Comparison of ENCODE assay signal across 28 mouse cellular contexts in genomic region chr5:67904555-67904954, GRCm38 (mm10). TPM values are rescaled to one million over a fixed set of nuclear protein-coding genes. Genes with fewer than 3 reads are reported as not detected.
DNase-seq lines count a peak whose midpoint lies in the region; ATAC-seq and TF ChIP-seq lines count a peak whose summit lies in the region.
"Had no signal": no experiment of that assay in that cellular context is flagged by ENCODE, and none has a peak within 500 bp of the region (broad histone marks: within the 10 kb centered on the region; RNA-seq: fewer than 3 reads in every experiment).

No protein-coding gene starts in this region.

- no peak for TF ChIP-seq POLR2A in CH12.LX (IDR thresholded peaks at IDR 0.05; ENCODE audit: low read depth, low read length)

- no peaks in the 10 kb centered on the region for H3K4me1 ChIP-seq in lung, embryonic 15.5 days
- H3K4me1 ChIP-seq in lung, postnatal 0 days (ENCODE audit: insufficient read depth, low read depth, low read length), result no peaks in the 10 kb centered on the region
- H3K4me1 ChIP-seq in CH12.LX (ENCODE audit: control insufficient read depth in 1 of 2, insufficient read depth in 2 of 2), result no peaks in the 10 kb centered on the region
- H3K4me1 ChIP-seq: embryonic facial prominence, embryonic 10.5 days; embryonic facial prominence, embryonic 12.5 days; forebrain, embryonic 13.5 days; forebrain, embryonic 15.5 days had no signal

- H3K4me3 ChIP-seq in lung, embryonic 15.5 days, result no peak overlapping the region
- H3K4me3 ChIP-seq in lung, postnatal 0 days (ENCODE audit: low read depth, low read length), result no peak overlapping the region
- H3K4me3 ChIP-seq in CH12.LX (replicated peaks in 1 of 3; ENCODE audit: low read depth in 2 of 3, low read length in 2 of 3, poor library complexity in 1 of 3), result no peak overlapping the region
- H3K4me3 ChIP-seq: embryonic facial prominence, embryonic 10.5 days; embryonic facial prominence, embryonic 12.5 days; forebrain, embryonic 13.5 days; forebrain, embryonic 15.5 days had no signal

- H3K4me2 ChIP-seq in lung, embryonic 15.5 days, result no peak overlapping the region
- no peak overlapping the region for H3K4me2 ChIP-seq in lung, postnatal 0 days (replicated peaks; ENCODE audit: low read depth, low read length)
- no peak overlapping the region for H3K4me2 ChIP-seq in CH12.LX (ENCODE audit: insufficient read depth, low read depth, poor library complexity, severe bottlenecking)
- H3K4me2 ChIP-seq: embryonic facial prominence, embryonic 12.5 days; forebrain, embryonic 13.5 days; forebrain, embryonic 15.5 days had no signal

- no peak overlapping the region for H3K9ac ChIP-seq in lung, embryonic 15.5 days
- H3K9ac ChIP-seq in lung, postnatal 0 days (replicated peaks; ENCODE audit: low read depth), result no peak overlapping the region
- H3K9ac ChIP-seq in CH12.LX (ENCODE audit: insufficient read depth, low read depth), result no peak overlapping the region
- H3K9ac ChIP-seq: embryonic facial prominence, embryonic 12.5 days; forebrain, embryonic 13.5 days; forebrain, embryonic 15.5 days had no signal

- TF ChIP-seq RAD21 in CH12.LX (IDR thresholded peaks at IDR 0.05; ENCODE audit: low read depth, low read length), result no peak

- H3K79me2 ChIP-seq in CH12.LX (replicated peaks; ENCODE audit: control insufficient read depth, extremely low read depth, insufficient read depth, poor library complexity, severe bottlenecking), result no peaks in the 10 kb centered on the region

- dilution Hi-C loops in CH12.LX (cut with MboI; ENCODE audit: extremely low pct_ligation_motif_present, extremely low pct_unique_long_range_greater_than_20kb, low sequenced_read_pairs), result no loop called here

- no peaks in the 10 kb centered on the region for H3K36me3 ChIP-seq in lung, embryonic 15.5 days
- H3K36me3 ChIP-seq in lung, postnatal 0 days (ENCODE audit: insufficient read depth, low read length), result no peaks in the 10 kb centered on the region
- no peaks in the 10 kb centered on the region for H3K36me3 ChIP-seq in CH12.LX (replicated peaks in 1 of 2; ENCODE audit: control insufficient read depth in 1 of 2, insufficient read depth in 1 of 2, low read length in 1 of 2)
- H3K36me3 ChIP-seq: embryonic facial prominence, embryonic 10.5 days; embryonic facial prominence, embryonic 12.5 days; forebrain, embryonic 15.5 days; G1E had no signal

- no peak for DNase-seq in lung, postnatal 14 days
- DNase-seq in lung, postnatal 0 days (ENCODE audit: low spot score), result peak; percentile 87
- no peak for DNase-seq in lung, postnatal 4 days
- DNase-seq in CH12.LX (ENCODE audit: extremely low read depth), result peak; percentile 1
- DNase-seq in lung, postnatal 25 days (ENCODE audit: low spot score), result peak; percentile 69
- DNase-seq in testis, postnatal 14 days (ENCODE audit: low spot score), result no peak
- DNase-seq in spleen, postnatal 10 days (ENCODE audit: low spot score in 2 of 2), result no peak
- DNase-seq: adrenal gland, adult 8-10 months; adrenal gland, postnatal 14 days; adrenal gland, postnatal 36 days; cerebellum, adult 11-12 months; cerebellum, adult 2 months; cerebellum, adult 9-10 months; cerebellum, postnatal 10 days; cerebellum, postnatal 25 days had no signal

- no peaks in the 10 kb centered on the region for H3K27me3 ChIP-seq in lung, embryonic 15.5 days
- no peaks in the 10 kb centered on the region for H3K27me3 ChIP-seq in lung, postnatal 0 days (replicated peaks; ENCODE audit: insufficient read depth, low read length)
- H3K27me3 ChIP-seq in CH12.LX (replicated peaks), result no peaks in the 10 kb centered on the region
- H3K27me3 ChIP-seq: embryonic facial prominence, embryonic 12.5 days; forebrain, embryonic 13.5 days; forebrain, embryonic 15.5 days; Patski had no signal

- ATAC-seq in lung, embryonic 15.5 days (ENCODE audit: borderline replicate concordance, extremely low read depth, low FRiP score, low TSS enrichment), result peak; percentile 73; the same call in 1 of the 2 replicates
- ATAC-seq in lung, postnatal 0 days, result peak; percentile 95
- ATAC-seq: activated CD4-positive, CD25-positive, alpha-beta regulatory T cell, adult 4 months; forebrain, embryonic 13.5 days; forebrain, embryonic 15.5 days; Patski had no signal

- in situ Hi-C loops in CH12.LX (cut with MboI; ENCODE audit: low pct_ligation_motif_present, low pct_unique_long_range_greater_than_20kb, low sequenced_read_pairs), result no loop called here

- H3K27ac ChIP-seq in lung, embryonic 15.5 days, result no peak overlapping the region
- H3K27ac ChIP-seq in lung, postnatal 0 days (ENCODE audit: low read length), result no peak overlapping the region
- no peak overlapping the region for H3K27ac ChIP-seq in CH12.LX (ENCODE audit: insufficient read depth, low read depth)
- H3K27ac ChIP-seq: embryonic facial prominence, embryonic 10.5 days; embryonic facial prominence, embryonic 12.5 days; forebrain, embryonic 13.5 days; forebrain, embryonic 15.5 days had no signal

- WGBS in lung, embryonic 15.5 days, result 36% methylated on average over 2 of the region's 2 CpGs
- WGBS in lung, postnatal 0 days, result 23% methylated on average over 2 of the region's 2 CpGs

- peak; percentile 98 for TF ChIP-seq EP300 in lung, postnatal 0 days (IDR thresholded peaks at IDR 0.05)
- TF ChIP-seq EP300 in CH12.LX (IDR thresholded peaks at IDR 0.05; ENCODE audit: low read length), result no peak

- TF ChIP-seq CTCF in lung, postnatal 0 days (IDR thresholded peaks at IDR 0.05), result no peak
- no peak for TF ChIP-seq CTCF in CH12.LX (conservative IDR thresholded peaks at IDR 0.05 in 1 of 2, IDR thresholded peaks at IDR 0.05 in 1 of 2; ENCODE audit: low read depth in 2 of 2, low read length in 2 of 2)

- H3K9me3 ChIP-seq in lung, embryonic 15.5 days, result no peaks in the 10 kb centered on the region
- no peaks in the 10 kb centered on the region for H3K9me3 ChIP-seq in lung, postnatal 0 days (ENCODE audit: low read length)
- H3K9me3 ChIP-seq in CH12.LX (replicated peaks; ENCODE audit: low read length), result no peaks in the 10 kb centered on the region
- H3K9me3 ChIP-seq: embryonic facial prominence, embryonic 10.5 days; embryonic facial prominence, embryonic 12.5 days; forebrain, embryonic 13.5 days; forebrain, embryonic 15.5 days; G1E had no signal

TF ChIP-seq in CH12.LX, 34 proteins besides CTCF, POLR2A, EP300 and RAD21:
- no peak for TF ChIP-seq JUND (conservative IDR thresholded peaks at IDR 0.05; ENCODE audit: low read depth, low read length)

RNA-seq across cellular contexts. Expression of gene Gm5108, which starts 36.9 kb away (rescaled TPM):
- polyA plus RNA-seq in lung, embryonic 15.5 days (2015; fragmentation: Nextera tagmentation; extraction: Ambion mirVana), result not detected in 2 replicates
- not detected in 2 replicates for polyA plus RNA-seq in lung, postnatal 0 days (2015; fragmentation: Nextera tagmentation; extraction: Ambion mirVana)
- total RNA-seq in CH12.LX (2012; rRNA removed), result not detected in 2 replicates
- not detected in 2 replicates for total RNA-seq in CH12.LX (2014; rRNA removed)
- polyA plus RNA-seq in CH12.LX (2012; ENCODE audit: insufficient read length, low read depth), result not detected in 2 replicates
- total RNA-seq: adrenal gland, adult 18-20 months; adrenal gland, adult 8-10 months; adrenal gland, postnatal 14 days; adrenal gland, postnatal 36 days; G1E had no signal
- polyA plus RNA-seq: activated CD4-positive, CD25-positive, alpha-beta regulatory T cell, adult 4 months; C2C12; cerebellum, adult 2 months; cortical plate, adult 2 months; embryonic facial prominence, embryonic 10.5 days; embryonic facial prominence, embryonic 12.5 days; embryonic facial prominence, embryonic 14.5 days; forebrain, embryonic 11.5 days; forebrain, embryonic 13.5 days; forebrain, embryonic 15.5 days; G1E; Patski had no signal

RNA-seq across cellular contexts. Expression of gene Gm21905, which starts 41.7 kb away (rescaled TPM):
- polyA plus RNA-seq in lung, embryonic 15.5 days (2015; fragmentation: Nextera tagmentation; extraction: Ambion mirVana), result not detected in 2 replicates
- not detected in 2 replicates for polyA plus RNA-seq in lung, postnatal 0 days (2015; fragmentation: Nextera tagmentation; extraction: Ambion mirVana)
- not detected in 2 replicates for total RNA-seq in CH12.LX (2012; rRNA removed)
- total RNA-seq in CH12.LX (2014; rRNA removed), result not detected in 2 replicates
- not detected in 2 replicates for polyA plus RNA-seq in CH12.LX (2012; ENCODE audit: insufficient read length, low read depth)
- total RNA-seq: adrenal gland, adult 18-20 months; adrenal gland, adult 8-10 months; adrenal gland, postnatal 14 days; adrenal gland, postnatal 36 days; G1E had no signal
- polyA plus RNA-seq: activated CD4-positive, CD25-positive, alpha-beta regulatory T cell, adult 4 months; C2C12; cerebellum, adult 2 months; cortical plate, adult 2 months; embryonic facial prominence, embryonic 10.5 days; embryonic facial prominence, embryonic 12.5 days; embryonic facial prominence, embryonic 14.5 days; forebrain, embryonic 11.5 days; forebrain, embryonic 13.5 days; forebrain, embryonic 15.5 days; G1E; Patski had no signal

RNA-seq across cellular contexts. Expression of gene Atp8a1, which starts 57.3 kb away (rescaled TPM):
- polyA plus RNA-seq in lung, embryonic 15.5 days (2015; fragmentation: Nextera tagmentation; extraction: Ambion mirVana), result 46.9 and 53.6 TPM in 2 replicates
- 68.9 and 88.2 TPM in 2 replicates for polyA plus RNA-seq in lung, postnatal 0 days (2015; fragmentation: Nextera tagmentation; extraction: Ambion mirVana)
- total RNA-seq in CH12.LX (2012; rRNA removed) (8.4 and 11.2 TPM in 2 replicates), CH12.LX (2014; rRNA removed) (5.0 and 5.5 TPM in 2 replicates)
- 4.4 and 4.8 TPM in 2 replicates for polyA plus RNA-seq in CH12.LX (2012; ENCODE audit: insufficient read length, low read depth)
- polyA plus RNA-seq: C2C12 had no signal

Comparison
In these comparisons a context has a peak if more than half of its experiments do, and no peak if none do; other contexts are left out.
1. DNase-seq: peak in lung, postnatal 0 days (single experiment), CH12.LX (single experiment) and lung, postnatal 25 days (single experiment); none in lung, postnatal 14 days (single experiment), lung, postnatal 4 days (0 of 2), testis, postnatal 14 days (single experiment) and spleen, postnatal 10 days (0 of 2).